Mouse (Mus musculus): ENCODE measurements around the gene A930033H14Rik. TPM values are rescaled to one million over a fixed set of nuclear protein-coding genes. Genes with fewer than 3 reads are reported as not detected.

Gene A930033H14Rik
- polyA plus RNA-seq, 1 experiment from 2014 or later: 0.90 TPM

GRCm38 (mm10) chr10:69210006-69210405 is 2.9 kb downstream of the A930033H14Rik start:
- H3K27me3 ChIP-seq (replicated peaks; ENCODE audit: insufficient read depth, low read length): no peaks in the 10 kb centered on the region
- H3K4me1 ChIP-seq (ENCODE audit: insufficient read depth, low read depth, low read length): 0 out of 2 replicates have a peak, but pooled peaks cover 4% of the 10 kb centered on the region
- H3K27ac ChIP-seq (ENCODE audit: low read length): no peak overlapping the region
- no peak for TF ChIP-seq EP300 (IDR thresholded peaks at IDR 0.05)
- TF ChIP-seq CTCF (IDR thresholded peaks at IDR 0.05): no peak
- no peak overlapping the region for H3K4me2 ChIP-seq (replicated peaks; ENCODE audit: low read depth, low read length)
- no peaks in the 10 kb centered on the region for H3K9me3 ChIP-seq (ENCODE audit: low read length)
- no peak for DNase-seq (ENCODE audit: low spot score)
- H3K4me3 ChIP-seq (ENCODE audit: low read depth, low read length): no peak overlapping the region
- 96% methylated on average over 10 of the region's 10 CpGs for WGBS
- no peak overlapping the region for H3K9ac ChIP-seq (replicated peaks; ENCODE audit: low read depth)
- no peak for ATAC-seq
- H3K36me3 ChIP-seq (ENCODE audit: insufficient read depth, low read length): no peaks in the 10 kb centered on the region

DNA sequence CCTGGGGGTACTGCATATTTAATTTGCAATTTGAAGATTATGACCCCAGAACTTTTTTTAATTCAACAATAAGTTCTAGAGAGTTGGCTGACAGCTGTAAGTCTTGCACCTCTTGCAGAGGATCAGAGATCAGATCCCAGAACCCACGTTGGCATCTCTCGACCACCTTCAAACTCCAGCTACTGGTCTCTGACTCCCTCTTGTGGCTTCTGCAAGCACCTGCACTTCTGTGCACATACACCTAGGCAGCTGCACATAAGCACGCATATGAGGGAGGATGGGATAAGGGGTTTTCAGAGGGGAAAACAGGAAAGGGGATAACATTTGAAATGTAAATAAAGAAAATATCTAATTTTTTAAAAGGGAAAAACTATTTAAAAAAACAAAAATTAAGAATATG is 4.2 kb downstream of the A930033H14Rik start:
- no peak overlapping the region for H3K4me3 ChIP-seq (ENCODE audit: low read depth, low read length)
- H3K4me1 ChIP-seq (ENCODE audit: insufficient read depth, low read depth, low read length): 0 out of 2 replicates have a peak, but pooled peaks cover 1% of the 10 kb centered on the region
- H3K9me3 ChIP-seq (ENCODE audit: low read length): no peaks in the 10 kb centered on the region
- no peak overlapping the region for H3K9ac ChIP-seq (replicated peaks; ENCODE audit: low read depth)
- no peak overlapping the region for H3K4me2 ChIP-seq (replicated peaks; ENCODE audit: low read depth, low read length)
- no peak for TF ChIP-seq EP300 (IDR thresholded peaks at IDR 0.05)
- TF ChIP-seq CTCF (IDR thresholded peaks at IDR 0.05): peak; percentile 26
- no peak overlapping the region for H3K27ac ChIP-seq (ENCODE audit: low read length)
- WGBS: 95% methylated on average over 3 of the region's 3 CpGs
- DNase-seq (ENCODE audit: low spot score) (no peak), ATAC-seq (no peak)
- no peaks in the 10 kb centered on the region for H3K36me3 ChIP-seq (ENCODE audit: insufficient read depth, low read length)
- H3K27me3 ChIP-seq (replicated peaks; ENCODE audit: insufficient read depth, low read length): no peaks in the 10 kb centered on the region

DNA sequence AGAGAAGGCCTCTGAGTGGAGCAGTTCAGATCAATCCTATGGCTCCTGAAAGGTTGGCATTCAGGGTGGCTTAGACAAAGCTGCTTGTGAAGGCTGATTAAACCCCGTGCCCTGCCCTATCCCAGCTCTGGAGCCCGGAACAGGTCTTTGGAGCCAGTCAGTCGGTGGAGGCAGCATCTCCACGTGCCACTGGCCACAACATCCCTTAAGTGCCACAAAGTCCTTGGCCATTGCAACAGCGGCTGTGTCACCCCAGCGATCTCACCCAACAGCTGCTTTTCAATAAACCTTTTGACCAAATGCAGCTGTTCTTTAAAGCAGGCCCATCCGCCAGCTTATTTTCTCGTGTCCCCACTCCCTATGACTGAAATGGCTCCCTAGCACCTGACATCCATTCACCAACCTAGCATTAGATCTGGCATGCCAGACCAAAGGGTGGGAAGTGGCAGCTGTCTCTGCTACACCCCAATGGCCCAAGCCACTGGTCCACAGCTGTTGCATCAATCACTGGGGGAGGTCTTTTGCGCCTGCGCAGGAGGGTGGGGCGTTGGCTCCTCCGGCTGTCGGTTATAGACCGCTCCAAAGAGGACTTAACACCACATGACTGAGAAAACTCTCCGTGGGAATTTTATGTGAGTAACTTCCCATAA is 4.8 kb downstream of the A930033H14Rik start:
- no peaks in the 10 kb centered on the region for H3K9me3 ChIP-seq (ENCODE audit: low read length)
- no peak for ATAC-seq
- no peak overlapping the region for H3K9ac ChIP-seq (replicated peaks; ENCODE audit: low read depth)
- WGBS: 82% methylated on average over 15 of the region's 15 CpGs
- H3K27ac ChIP-seq (ENCODE audit: low read length): no peak overlapping the region
- TF ChIP-seq EP300 (IDR thresholded peaks at IDR 0.05) (no peak), CTCF (IDR thresholded peaks at IDR 0.05) (no peak)
- no peak overlapping the region for H3K4me2 ChIP-seq (replicated peaks; ENCODE audit: low read depth, low read length)
- H3K4me3 ChIP-seq (ENCODE audit: low read depth, low read length): no peak overlapping the region
- H3K36me3 ChIP-seq (ENCODE audit: insufficient read depth, low read length): no peaks in the 10 kb centered on the region
- no peak for DNase-seq (ENCODE audit: low spot score)
- no peaks in the 10 kb centered on the region for H3K4me1 ChIP-seq (ENCODE audit: insufficient read depth, low read depth, low read length)
- no peaks in the 10 kb centered on the region for H3K27me3 ChIP-seq (replicated peaks; ENCODE audit: insufficient read depth, low read length)

DNA sequence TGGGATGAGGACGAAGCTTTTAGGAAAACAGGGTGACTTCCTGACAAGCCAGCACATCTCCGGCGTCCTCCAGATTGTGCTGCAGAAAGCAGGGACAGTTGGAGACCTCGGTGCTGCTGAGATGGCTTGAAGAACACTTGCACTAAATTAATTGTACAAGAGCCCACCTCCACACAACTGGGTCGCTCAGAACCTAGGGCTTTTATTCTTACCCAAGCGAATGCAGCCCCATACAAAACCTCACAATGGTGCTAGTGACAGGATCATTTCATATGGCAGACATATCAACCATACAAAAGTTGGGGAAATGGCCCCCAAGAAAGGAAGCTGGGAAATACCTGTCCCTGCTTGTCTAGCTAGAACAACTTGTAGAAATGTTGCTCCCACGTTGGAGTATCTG is 5.4 kb downstream of the A930033H14Rik start:
- Histone ChIP-seq H3K4me1 (ENCODE audit: insufficient read depth, low read depth, low read length) (no peaks in the 10 kb centered on the region), H3K9me3 (ENCODE audit: low read length) (no peaks in the 10 kb centered on the region), H3K36me3 (ENCODE audit: insufficient read depth, low read length) (no peaks in the 10 kb centered on the region), H3K4me2 (replicated peaks; ENCODE audit: low read depth, low read length) (no peak overlapping the region), H3K4me3 (ENCODE audit: low read depth, low read length) (no peak overlapping the region), H3K27me3 (replicated peaks; ENCODE audit: insufficient read depth, low read length) (no peaks in the 10 kb centered on the region), H3K27ac (ENCODE audit: low read length) (no peak overlapping the region), H3K9ac (replicated peaks; ENCODE audit: low read depth) (no peak overlapping the region)
- ATAC-seq (no peak), DNase-seq (ENCODE audit: low spot score) (no peak)
- 84% methylated on average over 7 of the region's 7 CpGs for WGBS
- TF ChIP-seq EP300 (IDR thresholded peaks at IDR 0.05): no peak
- no peak for TF ChIP-seq CTCF (IDR thresholded peaks at IDR 0.05)

DNA sequence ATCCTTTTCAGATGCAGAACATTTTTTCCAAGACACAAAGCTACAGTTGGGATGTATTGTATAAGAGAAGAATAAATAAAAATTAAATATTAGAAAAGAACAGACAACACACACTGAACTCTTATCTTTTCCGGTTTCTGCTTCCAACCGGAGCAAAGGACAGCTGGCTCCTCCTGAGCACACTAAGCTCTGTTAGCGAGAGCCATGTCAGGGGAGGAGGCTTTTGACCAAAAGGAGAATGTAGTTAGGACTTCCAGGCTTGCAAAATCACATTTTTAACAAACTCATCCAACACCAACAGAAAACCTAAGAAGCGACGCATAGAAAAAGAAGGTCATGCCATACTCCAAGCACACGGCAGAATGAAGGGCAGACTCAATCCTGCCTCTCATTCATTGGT is 6.8 kb downstream of the A930033H14Rik start:
- no peak for DNase-seq (ENCODE audit: low spot score)
- no peak overlapping the region for H3K27ac ChIP-seq (ENCODE audit: low read length)

DNA sequence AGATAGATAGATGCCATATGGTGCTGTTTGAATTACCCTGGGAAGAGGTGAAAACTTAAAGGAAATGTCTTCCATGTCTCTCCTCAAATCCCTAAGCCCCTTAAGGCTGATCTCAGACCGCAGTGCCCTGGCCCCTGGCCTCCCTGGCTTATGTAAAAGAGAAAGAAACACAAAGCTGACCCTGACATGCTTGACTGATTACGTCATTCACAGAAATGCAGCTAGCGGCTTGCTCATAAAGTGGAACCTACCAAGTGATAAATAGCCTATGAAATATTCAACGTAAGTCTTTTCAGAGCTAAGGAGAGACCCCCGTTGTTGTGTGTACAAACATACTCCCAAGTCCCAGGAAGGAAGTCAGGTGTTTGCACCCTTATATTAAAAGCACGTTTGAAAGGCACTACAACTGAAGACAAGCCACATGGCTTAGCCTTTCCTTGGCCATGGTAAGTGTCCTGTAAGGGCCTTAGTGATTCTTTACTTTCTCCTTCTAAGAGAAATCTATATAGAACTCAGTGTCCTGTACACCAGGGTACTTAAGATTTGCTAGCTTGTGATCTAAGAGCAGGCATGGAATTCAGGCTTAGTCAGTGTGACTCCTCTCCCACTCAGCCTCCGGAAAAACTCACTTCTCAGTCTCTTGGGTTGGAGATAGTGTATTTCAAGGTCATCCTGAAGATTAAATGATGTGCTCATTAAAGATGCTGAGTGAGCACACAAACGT is 8.1 kb downstream of the A930033H14Rik start:
- Histone ChIP-seq H3K9ac (replicated peaks; ENCODE audit: low read depth) (no peak overlapping the region), H3K4me2 (replicated peaks; ENCODE audit: low read depth, low read length) (no peak overlapping the region; the same call in 1 of the 2 replicates), H3K27ac (ENCODE audit: low read length) (no peak overlapping the region), H3K9me3 (ENCODE audit: low read length) (no peaks in the 10 kb centered on the region), H3K4me3 (ENCODE audit: low read depth, low read length) (no peak overlapping the region), H3K4me1 (ENCODE audit: insufficient read depth, low read depth, low read length) (no peaks in the 10 kb centered on the region), H3K36me3 (ENCODE audit: insufficient read depth, low read length) (no peaks in the 10 kb centered on the region), H3K27me3 (replicated peaks; ENCODE audit: insufficient read depth, low read length) (no peaks in the 10 kb centered on the region)
- TF ChIP-seq CTCF (IDR thresholded peaks at IDR 0.05): no peak
- peak; percentile 94 for TF ChIP-seq EP300 (IDR thresholded peaks at IDR 0.05)
- 24% methylated on average over 8 of the region's 8 CpGs for WGBS
- ATAC-seq (peak; percentile 78), DNase-seq (ENCODE audit: low spot score) (peak; percentile 45)

More for the DNA sequence above, 6.8 kb downstream of the A930033H14Rik start:
- Histone ChIP-seq H3K36me3 (ENCODE audit: insufficient read depth, low read length) (no peaks in the 10 kb centered on the region), H3K9ac (replicated peaks; ENCODE audit: low read depth) (no peak overlapping the region), H3K9me3 (ENCODE audit: low read length) (no peaks in the 10 kb centered on the region), H3K27me3 (replicated peaks; ENCODE audit: insufficient read depth, low read length) (no peaks in the 10 kb centered on the region), H3K4me3 (ENCODE audit: low read depth, low read length) (no peak overlapping the region), H3K4me1 (ENCODE audit: insufficient read depth, low read depth, low read length) (no peaks in the 10 kb centered on the region), H3K4me2 (replicated peaks; ENCODE audit: low read depth, low read length) (no peak overlapping the region)
- ATAC-seq: no peak
- 78% methylated on average over 6 of the region's 6 CpGs for WGBS
- no peak for TF ChIP-seq CTCF (IDR thresholded peaks at IDR 0.05)
- TF ChIP-seq EP300 (IDR thresholded peaks at IDR 0.05): no peak
